Mouse (Mus musculus) spleen, postnatal 14 days (tissue): ENCODE results near the gene Trmt10a.

ENCODE experiments used
- DNase-seq, 2 experiments: peaks; one replicate each; pipeline ENCODE4 v3.0.0; 2021 to 2022; ENCODE audit warnings: low spot score in 2 of 2

The Trmt10a gene

DNA sequence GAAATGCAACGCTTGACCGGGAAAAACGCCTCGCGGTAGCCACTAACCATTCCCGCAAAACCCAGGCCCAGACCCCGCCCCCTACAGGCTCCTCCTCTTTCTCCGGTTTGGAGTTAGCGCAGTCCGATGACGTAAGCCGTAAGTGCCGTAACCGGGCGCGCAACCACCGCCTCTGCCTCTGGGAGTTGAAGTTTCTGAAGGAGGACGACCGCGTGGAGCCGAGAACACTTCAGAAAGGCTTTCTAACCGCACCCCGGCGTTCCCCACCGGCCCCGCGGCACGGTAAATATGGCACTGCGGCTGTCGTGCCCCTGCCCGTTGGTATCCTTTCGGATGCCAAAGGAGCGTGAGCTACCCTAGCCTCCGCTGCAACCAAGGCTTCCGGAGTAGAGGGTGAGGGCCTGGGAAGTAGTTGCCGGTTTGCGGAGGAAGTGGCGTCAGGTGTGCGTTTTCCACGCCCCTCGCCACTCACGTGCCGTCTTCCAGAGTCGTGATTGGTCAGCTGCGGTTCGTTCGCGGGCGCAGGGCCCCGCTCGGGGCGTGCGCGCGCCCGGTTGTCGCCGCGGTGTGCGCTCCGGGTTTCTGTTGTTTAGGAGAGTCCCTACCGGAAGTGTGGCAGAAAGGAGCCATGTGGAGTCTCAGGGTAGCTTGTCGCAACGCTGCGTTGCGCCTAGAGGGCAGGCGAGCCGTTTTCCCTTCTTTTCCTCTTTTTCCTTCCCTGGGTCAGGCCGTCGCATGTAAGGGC, at the start of gene Trmt10a:
TSS of gene Trmt10a (plus strand) at position 134 of the 745 bp plus-strand sequence.
- peak; percentile 93 to 96 for DNase-seq

DNA sequence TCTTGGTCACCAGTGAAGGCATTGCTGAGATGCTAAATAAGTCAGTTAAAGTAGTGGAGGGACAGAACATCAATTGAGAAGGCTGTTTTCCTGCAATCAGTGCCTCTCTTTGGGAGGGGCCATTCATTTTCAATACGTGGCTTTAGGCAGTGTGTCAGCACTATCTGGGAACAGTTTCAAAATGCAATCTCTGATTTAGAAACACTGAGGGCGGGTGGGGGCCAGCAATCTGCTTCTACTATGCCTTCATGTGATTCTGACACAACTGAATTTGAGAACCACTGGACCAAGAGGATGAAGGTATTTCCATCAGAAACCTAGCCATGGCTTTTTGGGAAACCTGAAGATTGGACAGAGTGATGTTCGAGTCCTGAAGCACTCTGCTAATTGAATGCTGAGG, 47.9 kb upstream of the Trmt10a start:
- DNase-seq = no peak

- DNase-seq = no peak
Measured at GRCm38 (mm10) chr3:138095718-138096117, 47.5 kb upstream of the Trmt10a start.

GRCm38 (mm10) chr3:138096263-138097028, 46.8 kb upstream of the Trmt10a start:
- no peak for DNase-seq

- DNase-seq = no peak
Measured at GRCm38 (mm10) chr3:138097718-138098117, 45.5 kb upstream of the Trmt10a start.

- no peak for DNase-seq
Measured at GRCm38 (mm10) chr3:138101936-138102335, 41.3 kb upstream of the Trmt10a start.

DNA sequence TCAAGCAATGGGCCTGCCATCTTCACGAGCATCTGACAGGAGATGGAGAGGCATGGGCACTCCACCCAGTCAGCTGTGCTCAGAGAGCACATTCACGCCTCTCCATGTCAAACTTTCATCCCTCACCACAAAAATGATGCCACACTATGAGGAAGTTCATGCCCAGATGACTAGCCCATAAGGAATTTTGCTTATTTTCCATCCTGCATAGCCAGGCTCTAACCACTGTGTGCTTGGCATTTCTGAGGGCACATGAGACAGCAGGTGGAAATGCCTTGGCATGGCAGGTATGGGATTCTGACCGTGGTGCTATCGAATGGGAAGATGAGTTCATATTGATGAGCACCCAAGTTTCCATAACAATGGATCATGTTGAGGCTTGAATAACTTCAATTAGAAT, 39.6 kb upstream of the Trmt10a start:
- no peak for DNase-seq

- DNase-seq = no peak
Measured at GRCm38 (mm10) chr3:138105056-138105455, 38.2 kb upstream of the Trmt10a start.

GRCm38 (mm10) chr3:138106887-138107286, 36.4 kb upstream of the Trmt10a start:
- DNase-seq = no peak

DNA sequence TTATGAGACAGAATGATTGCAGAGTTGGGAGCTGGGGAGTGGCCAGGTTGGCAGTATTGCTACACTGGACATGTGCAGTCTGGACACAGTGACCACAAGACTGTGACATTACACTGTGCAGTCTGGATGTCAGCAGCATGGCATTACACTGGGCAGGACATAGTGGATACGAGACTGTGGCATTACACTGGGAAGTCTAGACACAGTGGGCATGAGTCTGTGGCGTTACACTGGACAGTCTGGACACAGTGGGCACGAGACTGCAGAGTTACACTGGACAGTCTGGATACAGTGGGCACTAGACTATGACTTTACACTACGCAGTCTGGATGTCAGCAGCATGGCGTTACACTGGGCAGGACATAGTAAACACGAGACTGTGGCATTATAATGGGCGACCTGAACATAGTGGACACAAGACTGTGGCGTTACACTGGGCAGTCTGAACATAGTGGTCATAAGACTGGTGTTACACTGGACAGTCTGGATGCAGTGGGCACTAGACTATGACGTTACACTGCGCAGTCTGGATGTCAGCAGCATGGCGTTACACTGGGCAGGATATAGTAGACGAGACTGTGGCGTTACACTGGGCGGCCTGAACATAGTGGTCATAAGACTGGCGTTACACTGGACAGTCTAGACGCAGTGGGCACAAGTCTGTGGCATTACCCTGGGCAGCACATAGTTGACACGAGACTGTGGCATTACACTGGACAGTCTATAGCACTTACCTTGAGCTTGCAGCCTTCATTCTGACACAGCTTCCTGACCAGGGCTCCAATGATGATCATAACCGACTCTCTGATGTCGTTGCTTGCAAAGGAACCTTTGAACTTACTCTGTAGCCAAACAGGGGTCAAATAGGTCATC, 32.1 kb upstream of the Trmt10a start:
- DNase-seq = no peak

DNA sequence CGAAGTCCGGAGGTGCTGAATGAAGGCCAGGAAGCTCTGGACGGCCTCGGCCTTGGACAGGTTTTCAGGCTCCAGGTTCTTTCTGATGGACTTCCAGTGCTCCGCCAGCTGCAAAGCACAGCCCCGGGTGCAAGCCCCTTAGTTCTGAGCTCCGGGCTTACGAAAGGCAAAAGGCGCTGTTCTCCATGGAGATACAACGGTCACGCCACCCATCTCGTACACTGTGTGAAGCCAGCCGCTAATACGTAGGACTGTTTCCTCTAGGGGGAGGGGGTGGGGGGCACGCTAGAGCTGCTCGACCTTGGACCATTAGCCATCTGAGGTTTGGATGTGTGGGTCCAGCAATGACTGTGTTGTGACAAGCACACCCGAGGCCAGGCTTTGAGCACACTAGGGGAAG, 29.1 kb upstream of the Trmt10a start:
- DNase-seq = no peak

DNA sequence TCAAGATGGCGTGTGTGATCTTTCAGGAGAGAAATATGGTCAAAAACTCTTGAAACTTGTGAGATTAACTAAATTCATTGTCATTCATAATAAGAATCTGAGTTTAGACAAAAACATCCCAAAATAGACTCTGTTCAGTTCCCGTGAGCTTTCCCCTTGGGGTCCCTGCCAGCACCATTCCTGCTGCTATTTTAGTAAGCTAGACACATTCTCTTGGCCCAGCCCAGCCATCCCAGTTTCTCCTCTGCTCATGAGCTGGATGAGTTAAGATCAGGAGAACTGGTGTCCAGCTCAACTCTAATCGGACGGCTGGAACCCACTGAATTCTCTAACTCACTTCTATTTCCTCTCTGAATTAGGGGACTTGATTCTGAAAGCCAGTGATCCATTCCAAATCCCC, 26.4 kb upstream of the Trmt10a start:
- DNase-seq = no peak

- DNase-seq = no peak
Measured at GRCm38 (mm10) chr3:138118392-138118791, 24.9 kb upstream of the Trmt10a start.

GRCm38 (mm10) chr3:138118831-138119230, 24.4 kb upstream of the Trmt10a start:
- no peak for DNase-seq

DNA sequence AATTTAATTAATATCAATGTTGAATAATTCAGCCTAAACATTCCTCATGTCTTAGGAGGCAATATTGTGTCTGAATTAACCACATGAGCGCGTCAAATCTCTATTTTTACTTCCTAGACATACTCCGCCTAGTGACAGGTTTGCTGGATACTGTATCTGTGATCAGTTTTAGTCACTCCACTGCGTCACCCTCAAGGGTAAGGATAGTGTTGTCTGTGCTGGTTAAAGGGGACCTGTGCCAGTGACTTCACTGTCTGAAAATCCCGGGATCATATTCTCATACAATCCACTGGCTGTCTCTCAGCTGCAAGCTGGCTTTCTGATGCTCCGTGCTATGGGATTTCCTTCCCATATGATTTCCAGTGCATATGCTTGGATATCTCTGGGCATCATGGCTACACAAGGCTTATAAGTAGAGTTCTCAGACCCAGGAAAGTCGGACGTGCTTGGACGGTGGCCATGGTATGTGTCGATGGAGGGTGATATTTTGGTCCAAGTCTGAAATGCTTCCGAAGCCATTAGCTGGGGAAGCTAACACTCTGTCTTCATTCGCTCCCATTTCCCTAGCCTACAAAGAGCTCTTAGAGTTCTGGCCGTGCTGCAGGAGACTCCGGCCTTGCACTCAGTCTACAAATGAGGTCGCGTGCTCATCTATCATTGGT, 23.7 kb upstream of the Trmt10a start:
- DNase-seq = no peak

DNA sequence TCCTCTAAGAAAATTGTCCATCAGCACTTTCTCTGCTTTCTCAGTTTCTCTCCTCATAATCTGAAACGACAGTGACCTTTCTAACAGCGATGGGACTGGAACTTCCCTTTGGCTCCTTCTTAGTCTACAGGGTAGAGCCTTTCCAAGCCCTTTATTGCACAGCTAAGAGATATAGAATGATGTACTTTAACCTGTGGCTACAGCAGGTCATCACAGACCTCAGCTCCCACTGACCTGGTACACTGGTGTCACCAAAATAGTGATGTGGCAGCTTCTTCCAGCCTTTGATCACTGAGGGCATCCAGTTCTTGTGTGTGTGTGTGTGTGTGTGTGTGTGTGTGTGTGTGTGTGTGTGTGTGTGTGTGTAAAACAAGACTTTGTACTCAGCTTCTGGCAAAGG, 21.8 kb upstream of the Trmt10a start:
- no peak for DNase-seq

GRCm38 (mm10) chr3:138123842-138124241, 19.4 kb upstream of the Trmt10a start:
- no peak for DNase-seq

GRCm38 (mm10) chr3:138129110-138129509, 14.1 kb upstream of the Trmt10a start:
- DNase-seq = no peak

GRCm38 (mm10) chr3:138130692-138131091, 12.6 kb upstream of the Trmt10a start:
- DNase-seq = no peak

DNA sequence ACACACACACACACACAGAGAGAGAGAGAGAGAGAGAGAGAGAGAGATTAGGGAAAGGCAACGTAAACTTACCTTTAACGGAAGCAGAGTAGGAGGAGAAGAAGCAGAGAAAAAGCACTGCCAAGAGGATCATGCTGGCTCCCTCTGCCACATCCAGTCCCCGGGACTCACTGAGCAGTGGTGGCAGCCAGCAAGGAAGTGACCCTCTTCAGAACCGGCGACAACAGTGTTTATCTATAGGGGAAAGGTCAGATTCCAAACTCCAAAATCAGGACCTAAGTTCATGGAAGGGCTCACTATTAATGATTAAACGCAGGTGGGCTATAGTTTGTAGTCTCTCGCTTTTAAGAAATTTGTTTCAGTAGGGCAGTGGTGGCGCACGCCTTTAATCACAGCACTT, 12.1 kb upstream of the Trmt10a start:
- DNase-seq = no peak

DNA sequence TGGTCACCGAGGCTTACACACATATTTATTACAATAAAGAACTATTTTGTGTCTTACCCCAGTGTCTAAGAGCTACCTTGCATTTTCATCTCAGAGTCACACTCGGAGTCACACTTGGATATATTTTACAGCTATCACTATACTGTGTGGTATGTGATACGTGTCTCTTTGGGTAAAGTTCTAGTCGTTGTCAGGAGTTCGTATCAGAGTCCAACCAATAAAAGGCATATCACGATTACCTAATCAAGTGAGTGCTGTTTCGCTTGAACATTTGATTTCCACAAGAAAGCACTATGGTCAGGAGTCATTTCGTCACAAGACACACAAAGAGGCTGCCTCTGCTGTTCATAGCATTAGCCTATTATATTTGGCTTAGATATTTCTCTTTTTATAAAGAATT, 9.8 kb upstream of the Trmt10a start:
- no peak for DNase-seq

DNA sequence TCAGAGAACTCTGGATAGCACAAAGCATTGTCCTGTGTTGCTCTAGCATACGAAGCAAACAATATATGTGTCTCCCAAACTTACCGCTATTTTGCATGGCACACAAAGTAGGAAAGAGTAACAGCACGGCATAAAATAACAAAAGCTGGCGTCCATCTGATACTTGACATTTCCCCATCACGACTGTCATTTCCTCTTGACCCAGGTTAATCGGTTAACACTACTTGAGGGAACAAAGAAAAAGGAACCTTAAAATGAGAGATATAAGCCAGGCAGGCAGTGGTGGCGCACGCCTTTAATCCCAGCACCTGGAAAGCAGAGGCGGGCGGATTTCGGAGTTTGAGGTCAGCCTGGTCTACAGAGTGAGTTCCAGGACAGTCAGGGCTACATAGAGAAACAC, 9.3 kb upstream of the Trmt10a start:
- no peak for DNase-seq
